Mouse (Mus musculus): ENCODE results near the gene Med7.

- TF ChIP-seq POLR2A (IDR thresholded peaks at IDR 0.05; ENCODE audit: extremely low read depth, insufficient read depth, low read length) (no peak), CTCF (IDR thresholded peaks at IDR 0.05; ENCODE audit: extremely low read depth, insufficient read depth, low read length) (no peak)
These were observed 39.9 kb upstream of the Med7 start for GRCm38 (mm10) chr11:46396860-46397179.

Measured in cortical plate, adult 2 months (tissue).